Mouse (Mus musculus): ENCODE data around the gene Limch1. TPM values are rescaled to one million over a fixed set of nuclear protein-coding genes. Genes with fewer than 3 reads are reported as not detected.

Gene Limch1
- polyA plus RNA-seq, 1 experiment, result 44.2 TPM

- Histone ChIP-seq H3K27ac (ENCODE audit: insufficient read depth, low read length) (peak overlapping the region; percentile 79; the same call in 1 of the 2 replicates), H3K4me3 (ENCODE audit: insufficient read depth, low read length) (no peak overlapping the region), H3K4me1 (ENCODE audit: control insufficient read depth, insufficient read depth, low read length) (peaks cover 4% of the 10 kb centered on the region; the same call in 1 of the 2 replicates)
- TF ChIP-seq CTCF (IDR thresholded peaks at IDR 0.05; ENCODE audit: borderline replicate concordance, insufficient read depth, low read length) (no peak), POLR2A (IDR thresholded peaks at IDR 0.05; ENCODE audit: low read depth, low read length) (no peak)
Measured at GRCm38 (mm10) chr5:66780371-66780770, 34.7 kb downstream of the Limch1 start.

GRCm38 (mm10) chr5:66781507-66781906 is 35.9 kb downstream of the Limch1 start:
- Histone ChIP-seq H3K27ac (ENCODE audit: insufficient read depth, low read length) (peak overlapping the region; percentile 23), H3K4me3 (ENCODE audit: insufficient read depth, low read length) (no peak overlapping the region), H3K4me1 (ENCODE audit: control insufficient read depth, insufficient read depth, low read length) (peaks cover 4% of the 10 kb centered on the region; the same call in 1 of the 2 replicates)
- TF ChIP-seq POLR2A (IDR thresholded peaks at IDR 0.05; ENCODE audit: low read depth, low read length) (no peak), CTCF (IDR thresholded peaks at IDR 0.05; ENCODE audit: borderline replicate concordance, insufficient read depth, low read length) (no peak)

- H3K4me1 ChIP-seq (ENCODE audit: control insufficient read depth, insufficient read depth, low read length), result peaks cover 7% of the 10 kb centered on the region; the same call in 1 of the 2 replicates
- no peak overlapping the region for H3K27ac ChIP-seq (ENCODE audit: insufficient read depth, low read length)
- H3K4me3 ChIP-seq (ENCODE audit: insufficient read depth, low read length), result no peak overlapping the region
- no peak for TF ChIP-seq POLR2A (IDR thresholded peaks at IDR 0.05; ENCODE audit: low read depth, low read length)
- TF ChIP-seq CTCF (IDR thresholded peaks at IDR 0.05; ENCODE audit: borderline replicate concordance, insufficient read depth, low read length), result no peak
Measured at GRCm38 (mm10) chr5:66782851-66783250, 37.2 kb downstream of the Limch1 start.

- TF ChIP-seq CTCF (IDR thresholded peaks at IDR 0.05; ENCODE audit: borderline replicate concordance, insufficient read depth, low read length), result no peak
- TF ChIP-seq POLR2A (IDR thresholded peaks at IDR 0.05; ENCODE audit: low read depth, low read length), result no peak
Measured at GRCm38 (mm10) chr5:66784624-66785361, 39.2 kb downstream of the Limch1 start.

GRCm38 (mm10) chr5:66785995-66786620 is 40.5 kb downstream of the Limch1 start:
- TF ChIP-seq POLR2A (IDR thresholded peaks at IDR 0.05; ENCODE audit: low read depth, low read length) (no peak), CTCF (IDR thresholded peaks at IDR 0.05; ENCODE audit: borderline replicate concordance, insufficient read depth, low read length) (no peak)
- Histone ChIP-seq H3K4me1 (ENCODE audit: control insufficient read depth, insufficient read depth, low read length) (peaks cover 3% of the 10 kb centered on the region; the same call in 1 of the 2 replicates), H3K27ac (ENCODE audit: insufficient read depth, low read length) (no peak overlapping the region), H3K4me3 (ENCODE audit: insufficient read depth, low read length) (no peak overlapping the region)

More at GRCm38 (mm10) chr5:66784624-66785361, 39.2 kb downstream of the Limch1 start:
- Histone ChIP-seq H3K27ac (ENCODE audit: insufficient read depth, low read length) (no peak overlapping the region), H3K4me1 (ENCODE audit: control insufficient read depth, insufficient read depth, low read length) (peaks cover 7% of the 10 kb centered on the region; the same call in 1 of the 2 replicates), H3K4me3 (ENCODE audit: insufficient read depth, low read length) (no peak overlapping the region)

- H3K27ac ChIP-seq (ENCODE audit: insufficient read depth, low read length), result no peak overlapping the region; the same call in 1 of the 2 replicates
Measured at GRCm38 (mm10) chr5:66786621-66787061, 41.0 kb downstream of the Limch1 start.

GRCm38 (mm10) chr5:66789041-66789440 is 43.4 kb downstream of the Limch1 start:
- peaks cover 3% of the 10 kb centered on the region; the same call in 1 of the 2 replicates for H3K4me1 ChIP-seq (ENCODE audit: control insufficient read depth, insufficient read depth, low read length)
- H3K4me3 ChIP-seq (ENCODE audit: insufficient read depth, low read length), result no peak overlapping the region
- no peak overlapping the region for H3K27ac ChIP-seq (ENCODE audit: insufficient read depth, low read length)
- no peak for TF ChIP-seq POLR2A (IDR thresholded peaks at IDR 0.05; ENCODE audit: low read depth, low read length)
- TF ChIP-seq CTCF (IDR thresholded peaks at IDR 0.05; ENCODE audit: borderline replicate concordance, insufficient read depth, low read length), result no peak

More at GRCm38 (mm10) chr5:66786621-66787061, 41.0 kb downstream of the Limch1 start:
- H3K4me3 ChIP-seq (ENCODE audit: insufficient read depth, low read length), result no peak overlapping the region
- H3K4me1 ChIP-seq (ENCODE audit: control insufficient read depth, insufficient read depth, low read length), result peaks cover 3% of the 10 kb centered on the region; the same call in 1 of the 2 replicates
- TF ChIP-seq POLR2A (IDR thresholded peaks at IDR 0.05; ENCODE audit: low read depth, low read length), result no peak
- TF ChIP-seq CTCF (IDR thresholded peaks at IDR 0.05; ENCODE audit: borderline replicate concordance, insufficient read depth, low read length), result no peak

- TF ChIP-seq CTCF (IDR thresholded peaks at IDR 0.05; ENCODE audit: borderline replicate concordance, insufficient read depth, low read length), result no peak
- TF ChIP-seq POLR2A (IDR thresholded peaks at IDR 0.05; ENCODE audit: low read depth, low read length), result no peak
- H3K27ac ChIP-seq (ENCODE audit: insufficient read depth, low read length), result no peak overlapping the region
- no peak overlapping the region for H3K4me3 ChIP-seq (ENCODE audit: insufficient read depth, low read length)
- H3K4me1 ChIP-seq (ENCODE audit: control insufficient read depth, insufficient read depth, low read length), result peaks cover 3% of the 10 kb centered on the region; the same call in 1 of the 2 replicates
Measured at GRCm38 (mm10) chr5:66791161-66791560, 45.5 kb downstream of the Limch1 start.

- H3K4me3 ChIP-seq (ENCODE audit: insufficient read depth, low read length), result no peak overlapping the region
- H3K27ac ChIP-seq (ENCODE audit: insufficient read depth, low read length), result no peak overlapping the region
- H3K4me1 ChIP-seq (ENCODE audit: control insufficient read depth, insufficient read depth, low read length), result no peaks in the 10 kb centered on the region
- TF ChIP-seq CTCF (IDR thresholded peaks at IDR 0.05; ENCODE audit: borderline replicate concordance, insufficient read depth, low read length) (no peak), POLR2A (IDR thresholded peaks at IDR 0.05; ENCODE audit: low read depth, low read length) (no peak)
Measured at GRCm38 (mm10) chr5:66793251-66793650, 47.6 kb downstream of the Limch1 start.
